22 mouse cellular contexts compared by ENCODE assay signal in genomic region chr15:52999776-53000175, GRCm38 (mm10).
"Had no signal": no experiment of that assay in that cellular context is flagged by ENCODE, and none has a peak within 500 bp of the region (broad histone marks: within the 10 kb centered on the region; RNA-seq: fewer than 3 reads in every experiment).

No protein-coding gene starts in this region.

- DNase-seq: kidney, adult 11 months; kidney, postnatal 25 days; liver; lung, adult 18-20 months; lung, postnatal 10 days; lung, postnatal 36 days; retina, postnatal 1 day; right cerebral cortex, postnatal 4 days; thymus, postnatal 36 days had no signal

- H3K27me3 ChIP-seq: limb, embryonic 13.5 days; liver, embryonic 12.5 days; liver, embryonic 15.5 days; lung, embryonic 15.5 days; megakaryocyte, embryonic 14.5 days; midbrain, embryonic 13.5 days; neural tube, embryonic 13.5 days had no signal

- H3K27ac ChIP-seq: kidney, postnatal 0 days; layer of hippocampus, adult 2 months; limb, embryonic 10.5 days; limb, embryonic 13.5 days; liver, embryonic 12.5 days; liver, embryonic 15.5 days; lung, embryonic 15.5 days; midbrain, embryonic 10.5 days; midbrain, embryonic 13.5 days; neural tube, embryonic 13.5 days; stomach, postnatal 0 days had no signal

- H3K4me3 ChIP-seq: layer of hippocampus, adult 2 months; limb, embryonic 10.5 days; limb, embryonic 13.5 days; liver, embryonic 12.5 days; liver, embryonic 15.5 days; lung, embryonic 15.5 days; megakaryocyte, embryonic 14.5 days; midbrain, embryonic 10.5 days; midbrain, embryonic 13.5 days; myocyte; neural tube, embryonic 13.5 days had no signal

- H3K4me1 ChIP-seq: limb, embryonic 10.5 days; limb, embryonic 13.5 days; liver, embryonic 12.5 days; liver, embryonic 15.5 days; megakaryocyte, embryonic 14.5 days; midbrain, embryonic 10.5 days; midbrain, embryonic 13.5 days; neural tube, embryonic 13.5 days had no signal
